Mouse (Mus musculus) neural tube, embryonic 12.5 days (tissue): Measurements from ENCODE around the gene Dkc1. TPM values are rescaled to one million over a fixed set of nuclear protein-coding genes. Genes with fewer than 3 reads are reported as not detected.
A peak's percentile ranks its signal among the peaks of the same experiment; 100 is the strongest.

Experiments used
- ATAC-seq: fragments of 200-750 bp; cut with Nextera tagmentation; 2 replicates; pipeline ENCODE4 v1.8.0; 2017; ENCODE audit warnings: low read depth, mild to moderate bottlenecking, moderate TSS enrichment, moderate library complexity; ENCODE audit not compliant: low FRiP score
- H3K27ac ChIP-seq: fragments of 300-500 bp; sonication (generic); 2 replicates; pipeline ENCODE4 v1.5.1; 2016
- H3K27me3 ChIP-seq: fragments of 300-500 bp; sonication (generic); replicated peaks from 2 replicates; pipeline ENCODE4 v1.6.1; 2016; ENCODE audit warnings: mild to moderate bottlenecking
- H3K36me3 ChIP-seq: fragments of 300-500 bp; sonication (generic); 2 replicates; pipeline ENCODE4 v1.6.1; 2016; ENCODE audit warnings: mild to moderate bottlenecking
- H3K4me1 ChIP-seq: fragments of 300-500 bp; sonication (generic); 2 replicates; pipeline ENCODE4 v1.6.1; 2016
- H3K4me2 ChIP-seq: fragments of 300-500 bp; sonication (generic); replicated peaks from 2 replicates; pipeline ENCODE4 v1.6.1; 2016; ENCODE audit warnings: mild to moderate bottlenecking
- H3K4me3 ChIP-seq: fragments of 300-500 bp; sonication (generic); 2 replicates; pipeline ENCODE4 v1.5.1; 2016
- H3K9ac ChIP-seq: fragments of 300-500 bp; sonication (generic); 2 replicates; pipeline ENCODE4 v1.6.1; 2016; ENCODE audit warnings: mild to moderate bottlenecking
- H3K9me3 ChIP-seq: fragments of 300-500 bp; sonication (generic); 2 replicates; pipeline ENCODE4 v1.6.1; 2016; ENCODE audit warnings: mild to moderate bottlenecking
- WGBS: fragments of 180-500 bp; shearing (Covaris S2); methylation state at CpG from one replicate; pipeline ENCODE4 v1.1.7; 2016; 5-methylcytosine and 5-hydroxymethylcytosine counted together
- polyA plus RNA-seq: library from polyadenylated mRNA; unstranded; fragments of >200 nt; fragmentation: Nextera tagmentation; extraction: Ambion mirVana; gene quantifications from 2 replicates; pipeline ENCODE4 v1.2.1, GENCODE M21; 2016

The Dkc1 gene
- polyA plus RNA-seq, 1 experiment from 2014 or later, result 85.6 TPM

DNA sequence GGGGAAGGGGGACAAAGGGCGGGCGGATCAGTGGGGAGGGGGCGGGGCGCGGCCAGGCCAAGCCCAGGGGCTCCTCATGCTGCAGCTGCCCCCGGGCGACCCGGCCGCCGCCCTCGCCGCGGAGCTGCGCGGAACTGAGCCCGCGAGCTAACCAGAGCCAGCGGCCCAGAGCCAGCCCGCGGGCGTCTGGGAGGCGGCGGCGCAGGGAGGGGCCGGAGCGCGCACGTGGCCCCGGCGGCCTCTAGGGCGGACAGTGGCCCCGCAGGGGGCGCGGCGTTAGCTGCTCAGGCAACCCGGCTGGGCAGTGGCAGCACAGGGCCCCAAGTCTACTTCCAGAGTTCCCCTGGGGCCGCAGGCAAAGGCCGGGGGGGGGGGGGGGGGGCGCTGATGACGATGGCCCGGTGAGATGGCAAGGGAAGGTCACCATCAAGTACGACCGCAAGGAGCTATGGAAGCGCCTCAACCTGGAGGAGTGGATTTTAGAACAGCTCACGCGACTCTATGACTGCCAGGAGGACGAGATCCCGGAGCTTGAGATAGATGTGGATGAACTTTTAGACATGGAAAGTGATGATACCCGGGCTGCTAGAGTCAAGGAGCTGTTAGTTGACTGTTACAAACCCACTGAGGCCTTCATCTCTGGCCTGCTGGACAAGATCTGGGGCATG lies 60.1 kb downstream of the Dkc1 start:
- H3K9ac ChIP-seq, result peak overlapping the region; percentile 49; the same call in 1 of the 2 replicates
- no peaks in the 10 kb centered on the region for H3K36me3 ChIP-seq
- peak; percentile 80 for ATAC-seq
- no peaks in the 10 kb centered on the region for H3K9me3 ChIP-seq
- H3K4me3 ChIP-seq, result peak overlapping the region; percentile 44
- no peak overlapping the region for H3K27ac ChIP-seq
- peak overlapping the region; percentile 63 for H3K4me2 ChIP-seq
- no peaks in the 10 kb centered on the region for H3K4me1 ChIP-seq
- H3K27me3 ChIP-seq, result no peaks in the 10 kb centered on the region
- WGBS, result 16% methylated on average over 33 of the region's 49 CpGs

Other genes with a start within 250 kb of the Dkc1 start
- 0.92 and 1.4 TPM in 2 replicates for gene Gab3, start 10.4 kb upstream of the Dkc1 start, polyA plus RNA-seq
- 23.7 and 26.1 TPM in 2 replicates for gene Mpp1, start 35.2 kb downstream of the Dkc1 start, polyA plus RNA-seq
- gene Smim9, start 67.9 kb downstream of the Dkc1 start, polyA plus RNA-seq, result not detected in 2 replicates